11 mouse cellular contexts compared by ENCODE assay signal in genomic region chr11:34046767-34047541, GRCm38 (mm10). TPM values are rescaled to one million over a fixed set of nuclear protein-coding genes. Genes with fewer than 3 reads are reported as not detected.
A peak's percentile ranks its signal among the peaks of the same experiment; 100 is the strongest.
DNase-seq lines count a peak whose midpoint lies in the region; ATAC-seq and TF ChIP-seq lines count a peak whose summit lies in the region.
"Had no signal": no experiment of that assay in that cellular context is flagged by ENCODE, and none has a peak within 500 bp of the region (broad histone marks: within the 10 kb centered on the region; RNA-seq: fewer than 3 reads in every experiment).

Lcp2 (plus strand) TSS chr11:34046920.

- H3K4me1 ChIP-seq in brown adipose tissue, adult 24 weeks (ENCODE audit: control insufficient read depth, insufficient read depth, insufficient read length, low read length), result no peaks in the 10 kb centered on the region
- no peaks in the 10 kb centered on the region for H3K4me1 ChIP-seq in midbrain, postnatal 0 days (ENCODE audit: insufficient read depth, low read length)
- H3K4me1 ChIP-seq: limb, embryonic 15.5 days; neural tube, embryonic 12.5 days had no signal

- H3K4me2 ChIP-seq in midbrain, postnatal 0 days (ENCODE audit: low read depth, low read length, poor library complexity, severe bottlenecking), result no peak within 1 kb of the TSS
- H3K4me2 ChIP-seq: limb, embryonic 15.5 days; neural tube, embryonic 12.5 days had no signal

- no peaks in the 10 kb centered on the region for H3K9me3 ChIP-seq in midbrain, postnatal 0 days (ENCODE audit: low read length)
- H3K9me3 ChIP-seq: limb, embryonic 15.5 days; neural tube, embryonic 12.5 days had no signal

- H3K27ac ChIP-seq in left cerebral cortex, adult 2 months, result 0 out of 2 replicates have a peak within 1 kb of the TSS, but pooled peaks have one; percentile 16
- peak within 1 kb of the TSS; percentile 81 for H3K27ac ChIP-seq in brown adipose tissue, adult 24 weeks (replicated peaks; ENCODE audit: low read depth, low read length)
- H3K27ac ChIP-seq in macrophage, result peak within 1 kb of the TSS; percentile 96
- no peak within 1 kb of the TSS for H3K27ac ChIP-seq in midbrain, postnatal 0 days (ENCODE audit: low read depth, low read length)
- H3K27ac ChIP-seq: limb, embryonic 15.5 days; neural tube, embryonic 12.5 days had no signal

- intact Hi-C loops in left cerebral cortex, adult 2 months (cut with DNase I), result no loop called here
- intact Hi-C loops in left cerebral cortex, postnatal 10 days (cut with DNase I), result no loop called here

- H3K4me3 ChIP-seq in left cerebral cortex, adult 2 months, result peak within 1 kb of the TSS; percentile 21; the same call in 1 of the 2 replicates
- peak within 1 kb of the TSS; percentile 49 for H3K4me3 ChIP-seq in brown adipose tissue, adult 24 weeks (ENCODE audit: insufficient read depth, low read depth, low read length)
- H3K4me3 ChIP-seq in macrophage (ENCODE audit: inconsistent target), result peak within 1 kb of the TSS; percentile 81
- no peak within 1 kb of the TSS for H3K4me3 ChIP-seq in midbrain, postnatal 0 days (ENCODE audit: low read depth, low read length)
- H3K4me3 ChIP-seq: limb, embryonic 15.5 days; neural tube, embryonic 12.5 days had no signal

- no peak for ATAC-seq in midbrain, postnatal 0 days (ENCODE audit: low FRiP score)
- ATAC-seq: intestine, postnatal 0 days had no signal

- TF ChIP-seq CTCF in left cerebral cortex, adult 2 months (IDR thresholded peaks at IDR 0.05), result no peak
- TF ChIP-seq CTCF in midbrain, postnatal 0 days (IDR thresholded peaks at IDR 0.05), result no peak

- no peaks in the 10 kb centered on the region for H3K27me3 ChIP-seq in midbrain, postnatal 0 days (ENCODE audit: insufficient read depth, low read length)
- H3K27me3 ChIP-seq: limb, embryonic 15.5 days; neural tube, embryonic 12.5 days had no signal

- DNase-seq in left cerebral cortex, adult 2 months (ENCODE audit: extremely low spot score in 1 of 2, low spot score in 2 of 2), result no peak
- DNase-seq in left cerebral cortex, postnatal 10 days (ENCODE audit: extremely low spot score in 1 of 2, low spot score in 2 of 2), result no peak
- peak; percentile 50 to 58 for DNase-seq in thymus, postnatal 10 days (ENCODE audit: low spot score in 2 of 2)
- DNase-seq in frontal cortex, postnatal 36 days (ENCODE audit: low spot score in 2 of 2), result no peak
- DNase-seq in midbrain, postnatal 0 days (ENCODE audit: low spot score), result no peak
- no peak for DNase-seq in cerebellum, postnatal 4 days (ENCODE audit: low spot score in 2 of 2)

- no peak within 1 kb of the TSS for H3K9ac ChIP-seq in midbrain, postnatal 0 days (replicated peaks; ENCODE audit: low read length, poor library complexity, severe bottlenecking)
- H3K9ac ChIP-seq: limb, embryonic 15.5 days; neural tube, embryonic 12.5 days had no signal

- WGBS in macrophage (ENCODE audit: missing documents), result 2% methylated on average over 5 of the region's 6 CpGs
- WGBS in midbrain, postnatal 0 days, result 88% methylated on average over 6 of the region's 6 CpGs

- H3K79me2 ChIP-seq in macrophage (ENCODE audit: inconsistent target), result peaks cover 51% of the 10 kb centered on the region

- H3K36me3 ChIP-seq in macrophage (ENCODE audit: inconsistent target), result peaks cover 11% of the 10 kb centered on the region
- H3K36me3 ChIP-seq in midbrain, postnatal 0 days (ENCODE audit: insufficient read depth, low read length), result no peaks in the 10 kb centered on the region
- H3K36me3 ChIP-seq: limb, embryonic 15.5 days; neural tube, embryonic 12.5 days had no signal

RNA-seq across cellular contexts. Expression of gene Lcp2, which starts in this region (rescaled TPM):
- 1 to 10 TPM; 3.5 to 3.8 TPM for total RNA-seq in left cerebral cortex, adult 2 months (2021)
- 1 to 10 TPM; 5.2 to 7.2 TPM for total RNA-seq in left cerebral cortex, postnatal 10 days (2021)
- 2.2 and 2.3 TPM in 2 replicates for polyA plus RNA-seq in brown adipose tissue, adult 24 weeks (2012; ENCODE audit: insufficient read depth, insufficient read length, missing spikeins)
- 1,000 to 10,000 TPM in 1 of 26 experiments, 100 to 1,000 TPM in 25; 164 to 1,019 (median 482) TPM for total RNA-seq in macrophage (2018; cell fraction: chromatin; rRNA removed)
- 100 to 1,000 TPM in 18 of 26 experiments, 10 to 100 TPM in 8; 66.7 to 415 (median 156) TPM for total RNA-seq in macrophage (2018; cell fraction: cytosol; rRNA removed)
- total RNA-seq in macrophage (2018; cell fraction: nucleus; rRNA removed), result 100 to 1,000 TPM; 109 to 703 (median 344) TPM
- polyA plus RNA-seq in macrophage (2018), result 82.2 to 128 TPM (median 93.6 TPM) in 3 replicates
- total RNA-seq in midbrain, postnatal 0 days (2014; rRNA removed), result 1.6 and 2.7 TPM in 2 replicates
- 3.8 and 4.9 TPM in 2 replicates for polyA plus RNA-seq in midbrain, postnatal 0 days (2015; fragmentation: Nextera tagmentation; extraction: Ambion mirVana)

Comparison
In these comparisons a context has a peak if more than half of its experiments do, and no peak if none do; other contexts are left out.
1. RNA of gene Lcp2 (polyA plus RNA-seq): 82.2 to 128 TPM in macrophage; 3.8 to 4.9 TPM in midbrain, postnatal 0 days and 2.2 to 2.3 TPM in brown adipose tissue, adult 24 weeks; every median in the first group is over 10 times any median in the second.
2. DNase-seq: peak in thymus, postnatal 10 days (2 of 2); none in left cerebral cortex, adult 2 months (0 of 2), left cerebral cortex, postnatal 10 days (0 of 2), frontal cortex, postnatal 36 days (0 of 2), midbrain, postnatal 0 days (single experiment) and cerebellum, postnatal 4 days (0 of 2).